ENCODE assay signal across 21 mouse cellular contexts in the genomic region with DNA sequence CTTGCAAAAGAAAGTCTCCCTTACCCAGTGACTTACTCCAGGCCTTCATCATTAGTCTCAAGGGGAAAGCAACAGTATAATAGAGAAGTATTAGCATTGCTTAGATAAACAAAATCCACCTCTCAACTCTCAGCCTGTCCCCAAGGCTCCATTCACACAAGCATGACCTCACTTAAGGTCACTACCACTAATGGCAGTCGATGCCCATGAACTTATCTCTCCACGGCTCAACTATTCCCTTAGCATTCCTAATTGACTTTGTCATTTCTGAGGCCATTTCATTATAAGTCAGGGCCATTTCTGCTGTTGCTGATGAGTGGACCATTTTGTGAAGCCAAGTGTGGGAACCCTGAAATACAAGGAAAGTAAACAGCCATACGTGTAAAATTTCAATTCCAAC.
"Had no signal": no experiment of that assay in that cellular context is flagged by ENCODE, and none has a peak within 500 bp of the region (broad histone marks: within the 10 kb centered on the region; RNA-seq: fewer than 3 reads in every experiment).

No protein-coding gene starts in this region.

- H3K27ac ChIP-seq: liver, embryonic 15.5 days; lung, embryonic 15.5 days; macrophage; midbrain, embryonic 10.5 days; midbrain, embryonic 12.5 days; neural tube, embryonic 13.5 days; neural tube, embryonic 15.5 days; stomach, embryonic 15.5 days; stomach, postnatal 0 days had no signal

- H3K4me1 ChIP-seq: liver, embryonic 15.5 days; lung, embryonic 15.5 days; megakaryocyte, embryonic 14.5 days; midbrain, embryonic 10.5 days; midbrain, embryonic 12.5 days; neural tube, embryonic 13.5 days; neural tube, embryonic 15.5 days; stomach, embryonic 15.5 days had no signal

- H3K27me3 ChIP-seq: liver, embryonic 15.5 days; lung, embryonic 15.5 days; megakaryocyte, embryonic 14.5 days; midbrain, embryonic 12.5 days; neural tube, embryonic 13.5 days; neural tube, embryonic 15.5 days; stomach, embryonic 15.5 days had no signal

- H3K4me3 ChIP-seq: liver, embryonic 15.5 days; lung, embryonic 15.5 days; megakaryocyte, embryonic 14.5 days; midbrain, embryonic 10.5 days; midbrain, embryonic 12.5 days; myocyte; neural tube, embryonic 13.5 days; neural tube, embryonic 15.5 days; stomach, embryonic 15.5 days had no signal

- H3K9me3 ChIP-seq: liver, embryonic 15.5 days; lung, embryonic 15.5 days; megakaryocyte, embryonic 14.5 days; midbrain, embryonic 10.5 days; midbrain, embryonic 12.5 days; neural tube, embryonic 13.5 days; neural tube, embryonic 15.5 days; stomach, embryonic 15.5 days had no signal

- H3K36me3 ChIP-seq: liver, embryonic 15.5 days; lung, embryonic 15.5 days; midbrain, embryonic 10.5 days; midbrain, embryonic 12.5 days; neural tube, embryonic 13.5 days; neural tube, embryonic 15.5 days; stomach, embryonic 15.5 days had no signal

- DNase-seq: liver, postnatal 0 days; lung, adult 2 months; lung, postnatal 14 days; lung, postnatal 36 days; midbrain, embryonic 14.5 days; right cerebral cortex, adult 18-20 months; right cerebral cortex, postnatal 14 days; thymus, adult 2 months; thymus, postnatal 25 days; thymus, postnatal 4 days had no signal
